Mouse (Mus musculus): ENCODE measurements around the gene Bub1b. TPM values are rescaled to one million over a fixed set of nuclear protein-coding genes. Genes with fewer than 3 reads are reported as not detected.
"Not testable (repeated sequence)": the region's sequence is repeated elsewhere in the genome, so short reads cannot be mapped to it uniquely, and the experiment has no call there.

The Bub1b gene
- total RNA-seq, 2 experiments from 2014 or later, result 1.0 to 1.2 TPM

DNA sequence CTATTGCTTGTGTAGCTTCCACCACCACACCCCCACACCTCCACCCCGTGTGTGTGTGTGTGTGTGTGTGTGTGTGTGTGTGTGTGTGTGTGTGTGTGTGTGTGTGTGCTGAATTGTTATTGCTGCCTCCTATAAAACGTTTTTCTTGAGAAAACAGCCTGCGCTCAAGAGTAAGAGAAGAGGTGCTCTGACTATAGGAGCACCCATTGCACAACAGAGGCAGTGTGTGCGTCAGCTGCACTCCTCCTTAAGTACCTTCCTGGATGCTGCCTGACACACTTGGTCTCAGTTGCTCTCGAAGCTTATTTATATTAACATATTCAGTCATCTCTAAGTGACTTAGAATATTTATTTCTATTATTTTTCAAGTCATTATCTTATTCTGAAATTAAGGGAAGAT is 20.0 kb downstream of the Bub1b start:
- DNase-seq, result no peak

- no peak for DNase-seq
Measured at GRCm38 (mm10) chr2:118620101-118620500, 22.1 kb downstream of the Bub1b start.

- DNase-seq, result no peak
Measured at GRCm38 (mm10) chr2:118620608-118621007, 22.6 kb downstream of the Bub1b start.

- no peak for DNase-seq
Measured at GRCm38 (mm10) chr2:118629276-118629675, 31.3 kb downstream of the Bub1b start.

- no peak for DNase-seq
Measured at GRCm38 (mm10) chr2:118633441-118633840, 35.4 kb downstream of the Bub1b start.

DNA sequence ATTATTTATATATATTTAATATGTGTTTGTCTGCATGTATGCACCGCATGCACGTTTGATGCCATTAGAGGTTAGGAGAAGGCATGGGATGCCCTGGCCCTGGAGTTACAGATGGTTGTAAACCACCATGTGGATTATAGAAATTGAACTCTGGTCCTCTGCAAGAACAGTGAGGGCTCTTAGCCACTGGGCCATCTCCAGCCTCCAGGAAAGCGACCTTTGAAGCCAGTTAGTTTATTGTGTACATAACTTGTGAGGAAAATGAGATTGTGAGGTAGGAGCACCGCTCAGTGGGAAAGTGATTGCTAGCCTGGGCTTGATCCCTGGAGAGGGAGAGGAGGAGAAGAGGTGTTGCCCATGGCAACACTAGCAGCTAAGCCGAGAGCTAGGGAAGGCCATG is 39.2 kb downstream of the Bub1b start:
- DNase-seq, result no peak

DNA sequence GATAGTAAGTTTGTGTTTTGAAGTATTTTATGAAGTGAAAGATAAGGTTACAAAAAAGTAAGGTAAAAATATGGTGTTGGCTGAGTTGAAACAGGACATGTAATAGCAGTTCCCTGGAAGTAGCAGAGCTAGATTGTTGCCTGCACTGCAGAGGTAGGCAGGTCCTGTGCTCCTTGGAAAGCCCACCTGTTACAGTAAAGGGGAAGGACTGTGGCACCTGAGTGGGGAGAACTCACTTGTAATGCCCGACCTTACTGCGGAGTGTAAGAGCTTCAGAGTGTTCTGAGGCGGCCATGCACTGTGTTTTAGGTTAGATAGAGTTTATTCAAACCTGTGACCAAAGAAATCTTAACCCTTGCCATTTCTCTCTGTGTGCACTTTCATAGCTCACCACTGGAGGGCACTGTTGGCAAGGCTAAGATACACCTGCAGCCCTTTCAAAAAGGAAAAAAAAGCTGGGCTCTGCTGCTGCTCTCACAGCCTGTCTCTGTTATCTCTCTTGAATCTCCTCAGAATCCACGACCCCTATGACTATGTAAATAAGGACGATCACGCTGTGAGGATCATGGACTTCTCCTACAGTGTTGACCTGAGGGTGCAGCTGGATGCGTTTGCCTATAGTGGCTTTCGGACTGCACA is 40.0 kb downstream of the Bub1b start:
- DNase-seq, result peak; percentile 20

GRCm38 (mm10) chr2:118638686-118639085 is 40.7 kb downstream of the Bub1b start:
- no peak for DNase-seq

DNA sequence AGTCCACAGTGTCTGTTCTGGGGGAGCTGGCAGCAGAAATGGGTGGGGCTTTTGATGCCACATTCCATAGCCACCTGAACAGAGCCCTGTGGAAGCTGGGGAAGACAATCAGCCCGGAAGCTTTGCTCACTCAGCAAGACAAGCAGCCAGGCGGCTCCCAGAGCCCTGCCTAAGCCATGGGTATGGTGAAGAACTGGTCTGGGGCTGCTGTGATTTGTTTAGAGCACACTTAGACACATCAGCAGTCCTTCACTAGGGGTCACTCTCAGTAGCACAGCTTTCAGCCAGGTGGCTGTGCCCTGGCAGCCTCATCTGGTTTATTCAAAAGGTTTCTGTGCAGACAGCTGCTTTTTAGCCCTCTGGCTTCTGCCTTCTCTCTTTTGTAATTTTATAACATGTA is 43.1 kb downstream of the Bub1b start:
- no peak for DNase-seq

GRCm38 (mm10) chr2:118642431-118642830 is 44.4 kb downstream of the Bub1b start:
- DNase-seq, result no peak

DNA sequence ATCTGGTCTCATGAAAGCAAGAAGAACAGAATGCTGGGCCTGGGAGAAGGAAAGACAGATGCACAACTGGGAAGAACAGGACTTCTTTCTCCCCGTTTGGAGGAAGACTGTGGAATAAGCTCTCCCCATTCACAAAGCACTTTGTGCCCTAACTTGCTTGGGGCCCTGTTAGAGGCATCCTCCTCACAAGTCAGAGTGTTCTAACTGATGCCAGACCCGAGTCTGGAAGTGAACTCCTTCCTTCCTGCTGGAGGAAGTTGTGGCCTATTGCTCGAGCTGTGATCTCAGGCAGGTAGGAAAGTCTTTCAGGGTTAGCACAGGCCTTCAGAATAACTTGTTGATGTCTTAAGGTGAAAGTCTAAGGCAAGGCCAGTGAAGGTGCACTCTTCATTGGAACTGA is 44.9 kb downstream of the Bub1b start:
- no peak for DNase-seq

GRCm38 (mm10) chr2:118646665-118647064 is 48.7 kb downstream of the Bub1b start:
- no peak for DNase-seq

GRCm38 (mm10) chr2:118650697-118651096 is 52.7 kb downstream of the Bub1b start:
- DNase-seq, result not testable (repeated sequence)

GRCm38 (mm10) chr2:118656688-118657281 is 58.8 kb downstream of the Bub1b start:
- no peak for DNase-seq

GRCm38 (mm10) chr2:118658457-118658856 is 60.4 kb downstream of the Bub1b start:
- DNase-seq, result no peak

- no peak for DNase-seq
Measured at GRCm38 (mm10) chr2:118659077-118659476, 61.1 kb downstream of the Bub1b start.

DNA sequence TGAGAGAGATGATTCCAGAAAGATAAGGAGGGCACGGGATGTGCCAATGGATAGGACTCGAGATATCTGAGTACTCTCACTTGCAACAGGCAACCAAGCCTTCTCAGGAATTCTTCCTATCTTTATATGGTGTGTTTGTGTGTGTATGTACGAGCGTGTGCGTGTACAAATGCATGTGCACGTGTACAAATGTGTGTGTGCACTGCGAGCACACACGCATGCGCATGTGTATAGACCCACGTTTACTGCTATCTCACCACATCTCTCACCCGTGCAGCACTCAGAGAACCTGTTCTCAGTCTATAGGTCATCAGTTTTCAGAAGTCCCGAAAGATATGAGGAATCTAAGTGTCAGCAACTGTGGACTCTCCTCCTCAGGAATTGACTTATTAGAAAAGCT is 61.5 kb downstream of the Bub1b start:
- no peak for DNase-seq

DNA sequence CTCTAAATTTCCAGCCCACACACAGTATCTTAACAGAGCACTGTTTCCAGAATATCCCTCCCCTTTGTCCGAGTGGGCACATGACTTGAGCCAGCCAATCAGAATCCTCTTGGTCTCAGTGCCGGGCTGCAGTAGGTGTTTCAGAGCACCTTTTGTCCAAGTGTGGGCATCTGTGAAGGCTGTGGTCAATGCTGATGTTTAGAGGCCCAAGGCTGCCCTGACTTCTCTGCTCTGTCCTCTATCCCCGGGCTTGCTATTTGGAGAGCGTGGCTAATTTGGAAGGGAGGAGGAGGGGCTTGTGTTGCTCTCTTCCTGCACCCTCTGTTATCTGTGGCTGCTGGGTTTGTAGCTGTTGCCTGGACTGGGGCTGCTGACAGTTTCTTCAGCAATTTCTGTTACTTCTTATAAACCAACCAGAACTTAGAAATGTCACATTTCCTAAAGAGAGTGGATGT is 62.0 kb downstream of the Bub1b start:
- DNase-seq, result no peak

- no peak for DNase-seq
Measured at GRCm38 (mm10) chr2:118661891-118662290, 63.9 kb downstream of the Bub1b start.

DNA sequence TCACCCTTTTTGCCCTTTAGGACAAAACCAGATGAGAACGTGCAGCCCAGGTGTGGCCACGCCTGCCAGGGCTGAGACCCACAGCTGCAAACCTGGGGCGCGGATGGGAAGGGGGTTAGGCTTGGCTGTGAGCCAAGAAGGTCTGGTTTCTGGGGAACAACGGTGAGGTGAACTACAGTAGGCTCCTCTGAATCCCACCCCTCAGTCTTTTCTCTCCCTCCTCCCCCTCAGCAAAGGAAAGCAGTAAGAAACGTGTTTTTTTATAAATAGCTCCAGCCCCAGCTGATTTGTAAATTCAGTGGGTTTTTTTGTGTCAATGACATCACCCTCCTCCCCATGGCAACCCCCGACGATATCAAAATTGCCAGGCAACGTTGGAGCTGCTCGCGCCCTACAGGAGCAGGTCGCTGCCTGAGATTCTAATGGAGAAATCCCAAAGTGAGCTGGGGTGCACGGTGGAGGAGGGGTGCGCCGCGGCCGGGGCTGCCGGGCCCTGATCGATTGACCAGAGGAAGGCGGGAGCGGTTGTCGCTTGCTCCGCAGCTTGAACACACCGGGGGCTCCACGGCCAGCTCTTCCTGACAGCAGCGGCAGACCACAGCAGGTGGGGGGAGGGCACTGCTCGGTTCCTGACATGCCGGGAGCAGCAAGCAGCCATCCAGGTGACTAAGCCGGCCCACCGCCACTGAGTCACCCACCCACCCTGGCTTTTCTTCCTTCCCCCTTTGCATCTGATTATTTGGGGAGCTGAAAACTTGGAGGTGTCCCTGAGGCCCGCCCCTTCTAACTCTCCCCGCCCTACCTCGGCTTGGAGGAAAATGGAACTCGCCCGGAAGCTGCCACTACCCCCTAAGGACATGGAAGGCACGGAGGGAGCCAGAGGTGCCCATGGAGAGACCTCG is 65.1 kb downstream of the Bub1b start, which contains the start of gene Pak6:
Pak6 (plus strand) TSS at position 402 of the 902 bp plus-strand sequence.
- DNase-seq, result no peak

- no peak for DNase-seq
Measured at GRCm38 (mm10) chr2:118663804-118664766, 66.1 kb downstream of the Bub1b start.

Measured in gastrocnemius, postnatal 25 days (tissue).